Mouse (Mus musculus): ENCODE data around the gene Gli1. TPM values are rescaled to one million over a fixed set of nuclear protein-coding genes. Genes with fewer than 3 reads are reported as not detected.

Gene Gli1
- total RNA-seq (2012; rRNA removed), result 14.9 and 47.3 TPM in 2 replicates

DNA sequence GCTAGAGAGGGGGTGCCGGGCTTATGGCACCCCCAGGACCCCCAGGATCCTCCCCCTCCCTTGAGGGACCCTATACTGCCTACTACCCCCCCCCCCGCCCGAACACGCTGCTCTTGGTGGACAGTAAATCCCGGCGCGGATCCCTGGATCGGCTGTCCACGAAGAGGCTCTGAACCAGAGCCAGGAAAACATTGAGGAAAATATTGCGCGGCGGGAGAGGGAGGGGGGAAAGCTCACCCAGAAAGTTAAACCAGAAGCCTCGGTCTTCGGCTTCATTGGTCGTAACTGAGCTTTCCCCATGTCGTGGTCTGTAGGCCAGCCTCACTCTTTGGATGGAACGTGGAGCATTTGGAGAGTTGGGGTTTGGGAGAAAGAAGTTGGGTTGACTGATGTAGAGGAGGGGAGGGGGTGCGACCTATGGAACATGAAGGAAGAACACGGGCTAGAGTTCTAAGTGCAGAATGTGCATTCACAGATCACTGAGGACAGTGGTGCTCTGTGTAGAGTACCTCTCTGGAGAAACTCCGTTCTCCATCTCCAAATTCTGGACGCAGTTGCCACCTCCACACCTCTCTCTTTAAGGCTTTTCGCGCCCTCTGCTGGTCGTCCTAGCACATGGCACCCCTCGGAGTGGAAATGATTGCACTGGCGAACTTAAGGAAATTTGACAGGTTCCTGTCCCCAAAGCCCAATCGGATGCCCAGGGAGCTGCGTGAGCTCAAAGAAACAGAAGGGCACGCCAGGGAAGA, at the start of gene Gli1:
Gli1 (minus strand) TSS at position 84 of the 749 bp plus-strand sequence.
- Histone ChIP-seq H3K9ac (ENCODE audit: insufficient read depth, low read depth, low read length, poor library complexity, severe bottlenecking) (peak within 1 kb of the TSS; percentile 71), H3K9me3 (ENCODE audit: control insufficient read depth, insufficient read depth, low read depth, low read length) (no peaks in the 10 kb centered on the region), H3K4me3 (ENCODE audit: insufficient read depth in 1 of 2, low read depth in 1 of 2, low read length in 2 of 2, poor library complexity in 1 of 2, severe bottlenecking in 1 of 2) (peak within 1 kb of the TSS; percentile 71 to 89), H3K4me1 (ENCODE audit: control insufficient read depth in 2 of 2, insufficient read depth in 2 of 2, low read length in 2 of 2, poor library complexity in 1 of 2) (peaks cover 10 to 11% of the 10 kb centered on the region in 2 experiments), H3K27ac (ENCODE audit: insufficient read depth, low read depth, low read length, poor library complexity, severe bottlenecking) (peak within 1 kb of the TSS; percentile 83), H3K36me3 (ENCODE audit: control insufficient read depth, insufficient read depth, low read length, poor library complexity, severe bottlenecking) (peaks cover 4% of the 10 kb centered on the region; the same call in 1 of the 2 replicates)
- peak; percentile 95 for DNase-seq (ENCODE audit: low read depth, low spot score)
- in situ Hi-C loops (cut with MboI; ENCODE audit: low sequenced_read_pairs in 2 of 2, unreplicated experiment in 2 of 2), result no loop called here
- TF ChIP-seq ZC3H11A (IDR thresholded peaks at IDR 0.05; ENCODE audit: borderline replicate concordance, low read depth, low read length) (0 out of 2 replicates have a peak, but pooled peaks have one; percentile 23), ZNF384 (IDR thresholded peaks at IDR 0.05; ENCODE audit: low read depth, low read length) (no peak)

DNA sequence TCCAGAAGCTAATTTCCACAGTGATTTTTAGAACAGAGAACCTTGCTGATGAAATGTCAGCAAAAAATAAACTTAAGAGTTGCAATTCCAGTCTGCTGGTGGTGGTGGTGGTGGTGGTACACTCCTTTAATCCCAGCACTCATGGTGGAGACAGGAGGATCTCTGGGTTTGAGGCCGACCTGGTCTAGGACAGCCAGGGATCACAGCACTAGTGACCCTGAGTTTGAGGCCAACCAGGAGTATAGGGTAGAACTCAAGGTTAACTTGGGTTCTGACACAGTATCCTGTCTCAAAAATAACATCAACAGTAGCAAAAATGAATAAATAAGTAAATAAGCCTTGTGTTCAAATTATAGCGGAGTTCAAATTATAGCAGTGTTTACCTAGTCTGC, 40.0 kb upstream of the Gli1 start:
- DNase-seq (ENCODE audit: low read depth, low spot score), result no peak
- Histone ChIP-seq H3K27ac (ENCODE audit: insufficient read depth, low read depth, low read length, poor library complexity, severe bottlenecking) (no peak overlapping the region; the same call in 1 of the 2 replicates), H3K9me3 (ENCODE audit: control insufficient read depth, insufficient read depth, low read depth, low read length) (no peaks in the 10 kb centered on the region), H3K36me3 (ENCODE audit: control insufficient read depth, insufficient read depth, low read length, poor library complexity, severe bottlenecking) (no peaks in the 10 kb centered on the region), H3K9ac (ENCODE audit: insufficient read depth, low read depth, low read length, poor library complexity, severe bottlenecking) (no peak overlapping the region), H3K4me3 (ENCODE audit: insufficient read depth in 1 of 2, low read depth in 1 of 2, low read length in 2 of 2, poor library complexity in 1 of 2, severe bottlenecking in 1 of 2) (peak overlapping the region; percentile 76 to 100; a peak in 3 of 4 replicates), H3K4me1 (ENCODE audit: control insufficient read depth in 2 of 2, insufficient read depth in 2 of 2, low read length in 2 of 2, poor library complexity in 1 of 2) (peaks cover 3 to 7% of the 10 kb centered on the region in 2 experiments; a peak in 1 of 4 replicates)
- no peak for TF ChIP-seq ZNF384 (IDR thresholded peaks at IDR 0.05; ENCODE audit: low read depth, low read length)
- TF ChIP-seq MAFK (IDR thresholded peaks at IDR 0.05; ENCODE audit: insufficient read depth, low read depth, low read length), result no peak
- TF ChIP-seq HCFC1 (IDR thresholded peaks at IDR 0.05; ENCODE audit: borderline replicate concordance, insufficient read depth, low read length), result no peak
- TF ChIP-seq ZC3H11A (IDR thresholded peaks at IDR 0.05; ENCODE audit: borderline replicate concordance, low read depth, low read length), result no peak
- no peak for TF ChIP-seq CHD2 (IDR thresholded peaks at IDR 0.05; ENCODE audit: low read depth, low read length)
- in situ Hi-C loops (cut with MboI; ENCODE audit: low sequenced_read_pairs in 2 of 2, unreplicated experiment in 2 of 2), result no loop called here

DNA sequence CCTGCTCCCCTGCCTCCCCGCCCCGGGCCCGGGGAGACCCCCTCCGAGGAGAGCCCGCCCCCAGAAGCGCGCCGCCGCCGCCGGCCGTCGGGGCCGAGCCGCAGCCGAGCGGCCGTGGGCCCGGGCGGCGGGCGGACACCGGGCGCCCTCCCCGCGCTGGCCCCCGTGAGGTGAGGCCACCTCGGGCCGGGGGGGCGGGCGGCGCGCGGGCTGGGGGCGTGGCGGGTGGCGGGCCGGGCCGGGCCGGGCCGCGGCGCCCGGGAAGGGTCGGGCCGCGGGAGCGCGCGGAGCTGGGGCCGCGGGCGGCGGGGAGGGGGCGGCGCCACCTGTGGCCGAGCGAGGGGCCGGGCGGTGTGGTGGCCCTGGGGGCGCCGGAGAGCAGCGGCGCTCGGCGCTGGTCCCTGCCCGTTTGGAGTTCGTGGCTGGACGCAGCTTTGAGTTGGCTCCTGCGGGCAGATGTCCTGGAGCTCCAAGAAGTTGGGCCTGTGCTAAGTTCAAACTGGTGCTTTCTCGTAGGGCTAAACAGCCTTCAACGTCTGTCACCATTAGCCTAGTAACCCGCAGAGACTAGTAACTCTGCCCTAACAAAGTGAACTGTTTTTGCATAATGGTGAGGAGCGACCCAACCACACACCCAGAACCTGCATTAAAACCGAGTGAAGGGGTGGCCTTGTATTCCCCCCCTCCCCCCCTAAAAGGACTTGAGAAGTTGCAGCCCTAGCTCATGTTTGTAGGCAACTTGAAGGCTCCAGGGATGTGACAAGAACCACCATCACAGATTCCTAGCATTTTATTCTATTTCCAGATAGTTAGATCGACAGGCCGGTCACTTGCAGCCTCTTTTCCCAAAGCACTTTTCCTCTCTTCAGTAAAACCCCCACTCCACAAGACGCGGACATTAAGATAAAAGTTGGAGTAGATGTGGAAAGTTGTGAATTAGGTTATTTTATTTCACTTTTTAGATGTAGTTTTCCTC, 39.3 kb upstream of the Gli1 start:
- Histone ChIP-seq H3K27ac (ENCODE audit: insufficient read depth, low read depth, low read length, poor library complexity, severe bottlenecking) (peak overlapping the region; percentile 93), H3K4me3 (ENCODE audit: insufficient read depth in 1 of 2, low read depth in 1 of 2, low read length in 2 of 2, poor library complexity in 1 of 2, severe bottlenecking in 1 of 2) (peak overlapping the region; percentile 76 to 100), H3K9me3 (ENCODE audit: control insufficient read depth, insufficient read depth, low read depth, low read length) (no peaks in the 10 kb centered on the region), H3K9ac (ENCODE audit: insufficient read depth, low read depth, low read length, poor library complexity, severe bottlenecking) (peak overlapping the region; percentile 75), H3K36me3 (ENCODE audit: control insufficient read depth, insufficient read depth, low read length, poor library complexity, severe bottlenecking) (no peaks in the 10 kb centered on the region), H3K4me1 (ENCODE audit: control insufficient read depth in 2 of 2, insufficient read depth in 2 of 2, low read length in 2 of 2, poor library complexity in 1 of 2) (peaks cover 3 to 7% of the 10 kb centered on the region in 2 experiments; a peak in 1 of 4 replicates)
- in situ Hi-C loops (cut with MboI; ENCODE audit: low sequenced_read_pairs in 2 of 2, unreplicated experiment in 2 of 2), result no loop called here
- TF ChIP-seq MAFK (IDR thresholded peaks at IDR 0.05; ENCODE audit: insufficient read depth, low read depth, low read length) (no peak), HCFC1 (IDR thresholded peaks at IDR 0.05; ENCODE audit: borderline replicate concordance, insufficient read depth, low read length) (0 out of 2 replicates have a peak, but pooled peaks have one; percentile 45)
- peak; percentile 34 for DNase-seq (ENCODE audit: low read depth, low spot score)

DNA sequence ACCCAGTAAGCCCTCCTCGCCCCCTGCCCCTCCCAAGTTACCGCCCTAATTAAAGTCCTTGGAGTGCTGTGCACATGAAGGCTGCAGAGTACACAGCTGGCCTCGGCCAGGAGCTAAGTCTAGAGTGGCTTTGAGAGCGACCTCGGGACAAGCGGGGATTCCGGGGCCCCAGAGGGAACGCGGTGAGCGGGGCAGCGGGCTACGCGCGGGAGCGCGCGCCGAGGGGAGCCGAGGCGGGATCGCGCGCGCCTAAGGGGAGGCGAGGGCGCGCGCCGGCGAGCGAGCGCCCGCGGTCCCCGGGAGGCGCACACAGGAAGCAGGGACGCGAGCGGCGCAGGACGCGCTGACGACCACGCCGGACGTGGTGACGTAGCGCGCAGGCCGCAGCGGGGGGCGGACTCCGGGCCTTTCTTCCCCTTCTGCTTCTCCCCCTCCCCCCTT, 38.5 kb upstream of the Gli1 start, which contains the start of gene R3hdm2:
R3hdm2 (plus strand) TSS at position 77 of the 441 bp plus-strand sequence.
- Histone ChIP-seq H3K27ac (ENCODE audit: insufficient read depth, low read depth, low read length, poor library complexity, severe bottlenecking) (peak within 1 kb of the TSS; percentile 93), H3K9ac (ENCODE audit: insufficient read depth, low read depth, low read length, poor library complexity, severe bottlenecking) (peak within 1 kb of the TSS; percentile 90), H3K36me3 (ENCODE audit: control insufficient read depth, insufficient read depth, low read length, poor library complexity, severe bottlenecking) (no peaks in the 10 kb centered on the region), H3K4me1 (ENCODE audit: control insufficient read depth in 2 of 2, insufficient read depth in 2 of 2, low read length in 2 of 2, poor library complexity in 1 of 2) (peaks cover 3 to 7% of the 10 kb centered on the region in 2 experiments; a peak in 1 of 4 replicates), H3K9me3 (ENCODE audit: control insufficient read depth, insufficient read depth, low read depth, low read length) (no peaks in the 10 kb centered on the region), H3K4me3 (ENCODE audit: insufficient read depth in 1 of 2, low read depth in 1 of 2, low read length in 2 of 2, poor library complexity in 1 of 2, severe bottlenecking in 1 of 2) (peak within 1 kb of the TSS; percentile 76 to 100)
- DNase-seq (ENCODE audit: low read depth, low spot score), result peak; percentile 85
- in situ Hi-C loops (cut with MboI; ENCODE audit: low sequenced_read_pairs in 2 of 2, unreplicated experiment in 2 of 2), result no loop called here
- no peak for TF ChIP-seq HCFC1 (IDR thresholded peaks at IDR 0.05; ENCODE audit: borderline replicate concordance, insufficient read depth, low read length)
